9 mouse cellular contexts compared by ENCODE assay signal in genomic region chr1:72945750-72946102, GRCm38 (mm10).
A peak's percentile ranks its signal among the peaks of the same experiment; 100 is the strongest.
DNase-seq lines count a peak whose midpoint lies in the region; ATAC-seq lines count a peak whose summit lies in the region.
"Had no signal": no experiment of that assay in that cellular context is flagged by ENCODE, and none has a peak within 500 bp of the region (broad histone marks: within the 10 kb centered on the region; RNA-seq: fewer than 3 reads in every experiment).

No protein-coding gene starts in this region.

- H3K9me3 ChIP-seq in kidney, embryonic 14.5 days (ENCODE audit: control insufficient read depth, low read length), result no peaks in the 10 kb centered on the region
- no peaks in the 10 kb centered on the region for H3K9me3 ChIP-seq in forebrain, embryonic 11.5 days (ENCODE audit: control insufficient read depth, low read length)
- no peaks in the 10 kb centered on the region for H3K9me3 ChIP-seq in limb, embryonic 11.5 days (ENCODE audit: control insufficient read depth, low read length)
- no peaks in the 10 kb centered on the region for H3K9me3 ChIP-seq in neural tube, embryonic 12.5 days

- H3K4me2 ChIP-seq in kidney, embryonic 14.5 days (replicated peaks; ENCODE audit: low read depth, low read length), result peak overlapping the region; percentile 42
- peak overlapping the region; percentile 46; the same call in 1 of the 2 replicates for H3K4me2 ChIP-seq in forebrain, embryonic 11.5 days (ENCODE audit: low read depth, low read length, severe bottlenecking)
- peak overlapping the region; percentile 34 for H3K4me2 ChIP-seq in limb, embryonic 11.5 days (ENCODE audit: low read depth, severe bottlenecking)
- H3K4me2 ChIP-seq in neural tube, embryonic 12.5 days (replicated peaks), result peak overlapping the region; percentile 54

- DNase-seq in kidney, postnatal 36 days, result no peak
- DNase-seq in forebrain, embryonic 11.5 days (ENCODE audit: low spot score), result no peak
- peak; percentile 41 for DNase-seq in limb, embryonic 11.5 days (ENCODE audit: low spot score)
- DNase-seq in thymus, postnatal 4 days, result no peak
- no peak for DNase-seq in kidney, adult 11 months
- no peak for DNase-seq in adrenal gland, adult 18-20 months (ENCODE audit: low spot score in 2 of 2)
- DNase-seq: thymus, adult 18-20 months had no signal

- H3K4me3 ChIP-seq in kidney, embryonic 14.5 days (ENCODE audit: low read length), result peak overlapping the region; percentile 17; the same call in 1 of the 2 replicates
- H3K4me3 ChIP-seq in forebrain, embryonic 11.5 days (ENCODE audit: low read depth, low read length), result no peak overlapping the region
- peak overlapping the region; percentile 0; the same call in 1 of the 2 replicates for H3K4me3 ChIP-seq in limb, embryonic 11.5 days (ENCODE audit: low read depth, low read length)
- H3K4me3 ChIP-seq in neural tube, embryonic 12.5 days, result no peak overlapping the region

- H3K4me1 ChIP-seq in kidney, embryonic 14.5 days (ENCODE audit: control insufficient read depth, insufficient read depth, low read length), result peaks cover 22% of the 10 kb centered on the region
- peaks cover 10% of the 10 kb centered on the region for H3K4me1 ChIP-seq in forebrain, embryonic 11.5 days (replicated peaks; ENCODE audit: control insufficient read depth, insufficient read depth, low read length)
- H3K4me1 ChIP-seq in limb, embryonic 11.5 days (ENCODE audit: control insufficient read depth, insufficient read depth, low read length), result peaks cover 10% of the 10 kb centered on the region
- H3K4me1 ChIP-seq in neural tube, embryonic 12.5 days, result peaks cover 17% of the 10 kb centered on the region

- peak; percentile 53; the same call in 1 of the 2 replicates for ATAC-seq in kidney, embryonic 14.5 days (ENCODE audit: low FRiP score, low TSS enrichment)
- no peak for ATAC-seq in forebrain, embryonic 11.5 days (replicated peaks; ENCODE audit: low FRiP score)
- ATAC-seq in limb, embryonic 11.5 days (ENCODE audit: insufficient number of reproducible peaks, low FRiP score, low TSS enrichment, low read depth), result 0 out of 2 replicates have a peak, but pooled peaks have one; percentile 15
- peak; percentile 41; the same call in 1 of the 2 replicates for ATAC-seq in neural tube, embryonic 12.5 days (ENCODE audit: low FRiP score, low read depth)

- 10% methylated on average over 9 of the region's 9 CpGs for WGBS in kidney, embryonic 14.5 days
- 15% methylated on average over 9 of the region's 9 CpGs for WGBS in forebrain, embryonic 11.5 days
- 16% methylated on average over 9 of the region's 9 CpGs for WGBS in limb, embryonic 11.5 days
- WGBS in neural tube, embryonic 12.5 days, result 10% methylated on average over 9 of the region's 9 CpGs

- H3K27me3 ChIP-seq in kidney, embryonic 14.5 days (ENCODE audit: control insufficient read depth, insufficient read depth, low read length), result no peaks in the 10 kb centered on the region
- H3K27me3 ChIP-seq in forebrain, embryonic 11.5 days (ENCODE audit: control insufficient read depth, insufficient read depth, low read length), result no peaks in the 10 kb centered on the region
- no peaks in the 10 kb centered on the region for H3K27me3 ChIP-seq in limb, embryonic 11.5 days (ENCODE audit: control insufficient read depth, insufficient read depth, low read length)
- no peaks in the 10 kb centered on the region for H3K27me3 ChIP-seq in neural tube, embryonic 12.5 days (replicated peaks)

- peak overlapping the region; percentile 34; the same call in 1 of the 2 replicates for H3K9ac ChIP-seq in kidney, embryonic 14.5 days (ENCODE audit: low read depth, low read length)
- H3K9ac ChIP-seq in forebrain, embryonic 11.5 days (ENCODE audit: low read length), result no peak overlapping the region; the same call in 1 of the 2 replicates
- peak overlapping the region; percentile 14; the same call in 1 of the 2 replicates for H3K9ac ChIP-seq in limb, embryonic 11.5 days (ENCODE audit: low read length)
- no peak overlapping the region for H3K9ac ChIP-seq in neural tube, embryonic 12.5 days

- no peak overlapping the region for H3K27ac ChIP-seq in kidney, embryonic 14.5 days (ENCODE audit: low read depth, low read length)
- no peak overlapping the region for H3K27ac ChIP-seq in forebrain, embryonic 11.5 days (ENCODE audit: low read depth, low read length)
- H3K27ac ChIP-seq in limb, embryonic 11.5 days (replicated peaks; ENCODE audit: low read depth, low read length), result no peak overlapping the region; the same call in 1 of the 2 replicates
- no peak overlapping the region for H3K27ac ChIP-seq in neural tube, embryonic 12.5 days

- no peaks in the 10 kb centered on the region for H3K36me3 ChIP-seq in kidney, embryonic 14.5 days (ENCODE audit: control insufficient read depth, insufficient read depth, low read length)
- no peaks in the 10 kb centered on the region for H3K36me3 ChIP-seq in forebrain, embryonic 11.5 days (ENCODE audit: control insufficient read depth, insufficient read depth, low read length)
- H3K36me3 ChIP-seq in limb, embryonic 11.5 days (ENCODE audit: control insufficient read depth, insufficient read depth, low read length), result no peaks in the 10 kb centered on the region
- no peaks in the 10 kb centered on the region for H3K36me3 ChIP-seq in neural tube, embryonic 12.5 days

Comparison
In these comparisons a context has a peak if more than half of its experiments do, and no peak if none do; other contexts are left out.
1. H3K4me3 ChIP-seq: peak in kidney, embryonic 14.5 days (single experiment) and limb, embryonic 11.5 days (single experiment); none in forebrain, embryonic 11.5 days (single experiment) and neural tube, embryonic 12.5 days (single experiment).
2. H3K9ac ChIP-seq: peak in kidney, embryonic 14.5 days (single experiment) and limb, embryonic 11.5 days (single experiment); none in forebrain, embryonic 11.5 days (single experiment) and neural tube, embryonic 12.5 days (single experiment).
3. Peak in every context shown above with its lines, with median percentiles within 50 percentile points of each other: H3K4me2 ChIP-seq.